In genomic region chr8:31762091-31762490, GRCm38 (mm10) we compare ENCODE assay signal across 27 mouse cellular contexts.
"Had no signal": no experiment of that assay in that cellular context is flagged by ENCODE, and none has a peak within 500 bp of the region (broad histone marks: within the 10 kb centered on the region; RNA-seq: fewer than 3 reads in every experiment).

No protein-coding gene starts in this region.

- ATAC-seq: hindbrain, embryonic 16.5 days; inflammation-experienced regulatory T-cells, adult 6 months; intestine, embryonic 15.5 days; intestine, postnatal 0 days had no signal

- H3K36me3 ChIP-seq: heart, embryonic 10.5 days; heart, embryonic 12.5 days; hindbrain, embryonic 10.5 days; hindbrain, embryonic 12.5 days; intestine, embryonic 15.5 days; kidney, embryonic 15.5 days; limb, embryonic 13.5 days; limb, embryonic 15.5 days had no signal

- H3K4me1 ChIP-seq: heart, embryonic 10.5 days; heart, embryonic 12.5 days; hindbrain, embryonic 10.5 days; hindbrain, embryonic 12.5 days; intestine, embryonic 15.5 days; kidney, embryonic 15.5 days; limb, embryonic 15.5 days had no signal

- H3K9ac ChIP-seq: heart, embryonic 12.5 days; hindbrain, embryonic 12.5 days; hindbrain, embryonic 14.5 days; intestine, embryonic 15.5 days; kidney, embryonic 15.5 days; limb, embryonic 13.5 days; limb, embryonic 15.5 days had no signal

- H3K9me3 ChIP-seq: heart, embryonic 10.5 days; heart, embryonic 12.5 days; hindbrain, embryonic 10.5 days; hindbrain, embryonic 12.5 days; intestine, embryonic 15.5 days; kidney, embryonic 15.5 days; limb, embryonic 13.5 days; limb, embryonic 15.5 days had no signal

- DNase-seq: gastrocnemius, adult 2 months; gastrocnemius, postnatal 14 days; gastrocnemius, postnatal 36 days; heart, adult 18-20 months; heart, postnatal 10 days; heart, postnatal 4 days; kidney, adult 18-20 months; kidney, adult 8-10 months; kidney, postnatal 14 days; kidney, postnatal 36 days; layer of hippocampus, adult 9-11 months; layer of hippocampus, postnatal 36 days; left cerebral cortex, postnatal 4 days had no signal

- H3K27me3 ChIP-seq: heart, embryonic 12.5 days; hindbrain, embryonic 12.5 days; intestine, embryonic 15.5 days; kidney, embryonic 15.5 days; limb, embryonic 13.5 days; limb, embryonic 15.5 days had no signal

- H3K4me3 ChIP-seq: gastrocnemius, adult 2 months; heart, embryonic 10.5 days; heart, embryonic 12.5 days; hindbrain, embryonic 10.5 days; hindbrain, embryonic 12.5 days; intestine, embryonic 15.5 days; kidney, embryonic 15.5 days; limb, embryonic 13.5 days; limb, embryonic 15.5 days had no signal

- H3K4me2 ChIP-seq: heart, embryonic 12.5 days; hindbrain, embryonic 12.5 days; hindbrain, embryonic 14.5 days; intestine, embryonic 15.5 days; kidney, embryonic 15.5 days; limb, embryonic 13.5 days; limb, embryonic 15.5 days; liver, embryonic 11.5 days had no signal

- H3K27ac ChIP-seq: gastrocnemius, adult 2 months; heart, embryonic 10.5 days; hindbrain, embryonic 10.5 days; hindbrain, embryonic 12.5 days; hindbrain, embryonic 14.5 days; intestine, embryonic 15.5 days; kidney, embryonic 15.5 days; kidney, postnatal 0 days; limb, embryonic 13.5 days; limb, embryonic 15.5 days had no signal
